Mouse (Mus musculus) kidney, embryonic 14.5 days (tissue): ENCODE results near the gene Vmn2r81. TPM values are rescaled to one million over a fixed set of nuclear protein-coding genes. Genes with fewer than 3 reads are reported as not detected.
A peak's percentile ranks its signal among the peaks of the same experiment; 100 is the strongest.
"Not testable (repeated sequence)": the region's sequence is repeated elsewhere in the genome, so short reads cannot be mapped to it uniquely, and the experiment has no call there.

ENCODE experiments used
- ATAC-seq: fragments of 200-750 bp; cut with Nextera tagmentation; 2 replicates; pipeline ENCODE4 v1.8.0; 2017; ENCODE audit warnings: moderate number of reproducible peaks, mild to moderate bottlenecking, moderate TSS enrichment, moderate library complexity; ENCODE audit not compliant: low FRiP score, low TSS enrichment
- H3K27ac ChIP-seq: fragments of 300-500 bp; sonication (generic); 2 replicates; pipeline ENCODE4 v1.5.1; 2014; ENCODE audit warnings: low read depth, mild to moderate bottlenecking, low read length, moderate library complexity, mixed read lengths
- H3K27me3 ChIP-seq: fragments of 300-500 bp; sonication (generic); 2 replicates; pipeline ENCODE4 v1.6.1; 2014; ENCODE audit warnings: mild to moderate bottlenecking, low read length; ENCODE audit not compliant: control insufficient read depth, insufficient read depth
- H3K36me3 ChIP-seq: fragments of 300-500 bp; sonication (generic); 2 replicates; pipeline ENCODE4 v1.6.1; 2014; ENCODE audit warnings: low read length, mixed read lengths; ENCODE audit not compliant: control insufficient read depth, insufficient read depth
- H3K4me1 ChIP-seq: fragments of 300-500 bp; sonication (generic); 2 replicates; pipeline ENCODE4 v1.6.1; 2014; ENCODE audit warnings: low read length, mixed read lengths; ENCODE audit not compliant: control insufficient read depth, insufficient read depth
- H3K4me2 ChIP-seq: fragments of 300-500 bp; sonication (generic); replicated peaks from 2 replicates; pipeline ENCODE4 v1.6.1; 2014; ENCODE audit warnings: low read depth, mild to moderate bottlenecking, low read length
- H3K4me3 ChIP-seq: fragments of 300-500 bp; sonication (generic); 2 replicates; pipeline ENCODE4 v1.5.1; 2014; ENCODE audit warnings: mild to moderate bottlenecking, low read length
- H3K9ac ChIP-seq: fragments of 300-500 bp; sonication (generic); 2 replicates; pipeline ENCODE4 v1.6.1; 2014; ENCODE audit warnings: low read depth, mild to moderate bottlenecking, low read length, moderate library complexity
- H3K9me3 ChIP-seq: fragments of 300-500 bp; sonication (generic); 2 replicates; pipeline ENCODE4 v1.6.1; 2016; ENCODE audit warnings: low read length; ENCODE audit not compliant: control insufficient read depth
- WGBS: fragments of 180-500 bp; shearing (Covaris S2); extraction: QIAGEN DNeasy Blood & Tissue Kit; methylation state at CpG from one replicate; pipeline ENCODE4 v1.1.7; 2014; 5-methylcytosine and 5-hydroxymethylcytosine counted together
- polyA plus RNA-seq: library from polyadenylated mRNA; unstranded; fragments of >200 nt; fragmentation: Nextera tagmentation; extraction: Ambion mirVana; gene quantifications from 2 replicates; pipeline ENCODE4 v1.2.1, GENCODE M21; 2014

Gene Vmn2r81
- not detected in 2 replicates for polyA plus RNA-seq

DNA sequence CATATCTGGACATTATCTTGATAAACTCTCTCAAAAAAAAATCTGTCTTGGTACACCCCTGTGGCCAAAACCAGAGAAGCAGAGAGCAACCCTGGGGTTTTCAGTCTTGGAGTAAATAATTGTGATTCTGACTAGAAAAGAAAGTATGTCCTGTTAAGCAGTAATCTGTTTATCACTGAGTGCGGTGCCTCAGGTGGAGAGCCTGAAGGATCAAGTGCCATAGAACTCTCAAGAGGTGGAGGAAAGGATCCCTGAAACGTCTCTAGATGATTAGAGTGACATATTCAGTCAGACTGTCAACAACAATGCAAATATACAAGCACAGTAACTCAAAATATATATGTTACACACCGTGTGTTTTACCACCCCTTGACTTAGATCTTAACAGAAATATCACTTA is at the start of gene Vmn2r81:
TSS of gene Vmn2r81 (plus strand) at position 301 of the 400 bp plus-strand sequence.
- H3K9ac ChIP-seq, H3K4me3 ChIP-seq, H3K27ac ChIP-seq, H3K27me3 ChIP-seq, H3K9me3 ChIP-seq, H3K36me3 ChIP-seq, H3K4me1 ChIP-seq, ATAC-seq, H3K4me2 ChIP-seq: not testable (repeated sequence)
- WGBS, result 77% methylated on average over 3 of the region's 3 CpGs

DNA sequence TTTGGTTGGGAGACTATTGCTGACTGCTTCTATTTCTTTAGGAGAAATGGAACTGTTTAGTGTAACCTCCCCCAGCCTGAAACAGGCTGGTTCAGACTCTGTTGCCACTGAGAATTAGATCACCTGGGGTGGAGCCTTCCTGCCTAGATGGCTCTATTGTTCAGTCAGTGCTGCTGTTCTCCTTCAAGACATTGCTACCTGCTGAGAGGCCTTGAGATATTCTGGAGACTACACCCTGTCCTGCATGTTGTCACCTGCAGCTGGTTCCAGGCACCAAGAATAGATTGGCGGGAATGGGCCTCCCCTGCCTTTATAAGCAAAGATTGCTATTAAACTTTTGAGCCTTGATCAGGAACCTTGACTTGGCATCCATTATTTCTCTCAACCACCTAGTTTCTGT is 47.5 kb upstream of the Vmn2r81 start:
- H3K4me1 ChIP-seq, H3K9me3 ChIP-seq, H3K36me3 ChIP-seq, H3K4me2 ChIP-seq, H3K27me3 ChIP-seq, ATAC-seq, H3K4me3 ChIP-seq, H3K27ac ChIP-seq, H3K9ac ChIP-seq: not testable (repeated sequence)
- 88% methylated on average over 1 of the region's 1 CpGs for WGBS

DNA sequence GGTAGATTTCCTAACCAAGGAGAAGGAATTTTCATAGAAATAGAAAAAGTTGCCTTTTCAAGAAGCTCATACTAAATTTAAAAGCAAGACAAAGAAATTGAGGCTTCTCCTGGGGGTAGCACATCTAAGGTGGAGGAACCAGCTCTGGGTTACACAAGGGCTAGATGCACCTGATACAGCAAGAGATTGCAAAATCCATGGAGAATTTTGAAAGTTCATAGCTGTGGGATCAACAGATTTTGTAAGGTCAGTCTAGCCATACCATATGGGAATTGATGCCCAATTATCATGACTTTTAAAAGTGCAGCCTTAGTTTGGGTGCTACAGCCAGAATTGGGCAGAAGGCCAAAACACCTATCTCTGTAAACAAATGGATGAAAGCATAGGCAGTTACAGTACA is 27.1 kb upstream of the Vmn2r81 start:
- Histone ChIP-seq H3K27me3 (no peaks in the 10 kb centered on the region), H3K27ac (no peak overlapping the region), H3K9me3 (no peaks in the 10 kb centered on the region), H3K36me3 (no peaks in the 10 kb centered on the region), H3K4me2 (no peak overlapping the region), H3K9ac (no peak overlapping the region), H3K4me3 (no peak overlapping the region), H3K4me1 (no peaks in the 10 kb centered on the region)
- ATAC-seq, result no peak

DNA sequence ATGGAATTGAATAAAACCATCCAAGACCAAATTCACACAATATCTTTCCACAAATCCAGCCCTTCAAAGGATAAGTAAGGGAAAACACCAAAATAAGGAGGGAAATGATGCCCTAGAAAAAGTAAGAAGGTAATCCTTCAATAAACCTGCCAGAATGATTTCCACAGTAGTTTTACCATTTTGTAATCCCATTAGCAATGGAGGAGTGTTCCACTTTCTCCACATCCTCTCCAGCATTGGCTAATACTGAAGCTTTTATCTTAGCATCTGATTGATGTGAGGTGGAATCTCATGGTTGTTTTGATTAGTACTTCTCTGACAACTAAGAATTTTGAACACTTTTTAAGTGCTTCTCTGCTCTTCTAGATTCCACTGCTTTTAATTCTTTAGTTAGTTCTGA is 25.9 kb upstream of the Vmn2r81 start:
- Histone ChIP-seq H3K27me3 (no peaks in the 10 kb centered on the region), H3K4me3 (no peak overlapping the region), H3K9ac (no peak overlapping the region), H3K4me1 (no peaks in the 10 kb centered on the region), H3K9me3 (no peaks in the 10 kb centered on the region), H3K4me2 (no peak overlapping the region), H3K27ac (no peak overlapping the region), H3K36me3 (no peaks in the 10 kb centered on the region)
- no peak for ATAC-seq

DNA sequence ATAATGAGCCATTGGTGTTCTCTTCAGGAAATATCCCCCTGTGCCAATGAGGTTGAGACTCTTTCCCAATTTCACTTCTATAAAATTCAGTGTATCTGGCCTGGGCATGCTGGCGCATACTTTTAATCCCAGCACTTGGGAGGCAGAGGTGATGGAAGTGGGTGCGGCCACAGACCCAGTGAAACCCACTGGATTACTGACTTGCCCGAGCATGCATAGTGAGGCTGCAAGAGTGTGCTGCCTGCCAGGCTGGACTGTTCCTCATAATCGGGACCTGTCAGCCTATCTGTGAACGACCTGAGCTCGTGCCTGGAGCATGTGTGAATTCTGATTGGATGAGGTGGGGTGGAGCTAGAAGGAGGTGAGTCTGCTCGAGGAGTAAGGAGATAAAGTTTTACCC is 25.3 kb upstream of the Vmn2r81 start:
- Histone ChIP-seq H3K4me2 (no peak overlapping the region), H3K36me3 (no peaks in the 10 kb centered on the region), H3K27ac (no peak overlapping the region), H3K9ac (no peak overlapping the region), H3K4me1 (no peaks in the 10 kb centered on the region), H3K9me3 (no peaks in the 10 kb centered on the region), H3K4me3 (no peak overlapping the region), H3K27me3 (no peaks in the 10 kb centered on the region)
- no peak for ATAC-seq
- 84% methylated on average over 7 of the region's 7 CpGs for WGBS

DNA sequence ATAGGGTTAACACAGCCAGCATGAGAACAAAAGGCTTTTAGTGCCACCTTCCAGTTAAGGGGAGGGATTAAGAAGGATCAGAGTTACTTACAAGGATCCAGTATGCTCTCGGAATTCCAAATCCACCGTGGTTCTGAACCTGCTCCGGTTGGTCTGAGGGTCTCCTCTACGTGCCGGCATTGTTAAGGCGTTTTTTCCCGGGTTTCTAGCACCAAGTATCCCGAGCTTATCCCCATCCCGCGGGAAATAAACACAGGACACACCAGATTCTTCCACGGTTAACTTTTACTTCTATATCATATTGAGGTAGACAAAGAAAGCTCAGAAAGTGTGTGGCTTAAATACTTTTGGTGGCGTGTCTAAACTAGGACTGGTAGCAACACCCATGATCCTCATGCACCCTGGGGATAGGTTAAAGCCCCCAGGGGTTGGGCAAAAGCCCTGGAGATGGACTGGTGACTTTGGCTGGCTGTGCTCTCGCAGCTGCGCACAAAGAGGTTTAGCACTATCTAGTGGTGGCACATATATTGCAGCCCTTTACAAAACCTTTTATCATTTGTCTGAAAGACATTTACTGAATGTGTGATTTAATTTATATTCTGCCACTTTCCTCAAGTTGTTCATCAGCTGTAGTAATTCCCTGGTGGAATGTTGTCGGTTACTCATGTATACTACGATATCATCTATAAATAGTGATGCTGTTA is 74.7 kb downstream of the Vmn2r81 start:
- H3K4me2 ChIP-seq, result peak overlapping the region; percentile 17
- H3K27me3 ChIP-seq, ATAC-seq, H3K4me1 ChIP-seq, H3K27ac ChIP-seq, H3K9me3 ChIP-seq, H3K36me3 ChIP-seq: not testable (repeated sequence)
- peak overlapping the region; percentile 18; the same call in 1 of the 2 replicates for H3K9ac ChIP-seq
- peak overlapping the region; percentile 29 for H3K4me3 ChIP-seq
- WGBS, result 6% methylated on average over 16 of the region's 16 CpGs

DNA sequence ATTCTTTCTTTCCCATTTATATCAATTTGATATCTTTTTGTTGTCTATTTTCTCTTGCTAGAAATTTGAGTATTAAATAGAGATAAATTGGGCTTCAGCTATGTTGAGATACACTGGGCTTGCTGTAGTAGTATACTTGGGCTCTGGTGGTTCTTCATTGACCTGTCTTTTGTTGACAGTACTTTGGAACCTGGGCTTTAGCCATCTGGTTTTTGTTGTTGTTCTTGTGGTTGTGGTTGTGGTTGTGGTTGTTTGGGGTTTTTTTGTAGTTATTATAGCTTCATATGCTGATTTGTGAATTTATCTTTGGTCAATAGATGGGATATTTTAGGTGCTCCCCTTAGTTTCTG is 75.2 kb downstream of the Vmn2r81 start:
- ATAC-seq, result no peak
- Histone ChIP-seq H3K36me3 (no peaks in the 10 kb centered on the region), H3K9me3 (no peaks in the 10 kb centered on the region), H3K27ac (no peak overlapping the region), H3K4me2 (no peak overlapping the region), H3K4me3 (no peak overlapping the region), H3K9ac (no peak overlapping the region), H3K27me3 (no peaks in the 10 kb centered on the region), H3K4me1 (no peaks in the 10 kb centered on the region)

Other genes starting within 250 kb of the Vmn2r81 start
- gene Olfr1351, start 235.2 kb upstream of the Vmn2r81 start, polyA plus RNA-seq, result not detected in 2 replicates
- gene Olfr57, start 219.0 kb upstream of the Vmn2r81 start, polyA plus RNA-seq, result 0.27 TPM in 1 of 2 replicates, not detected in the other
- gene 2610008E11Rik, start 150.1 kb upstream of the Vmn2r81 start, polyA plus RNA-seq, result 15.7 and 30.3 TPM in 2 replicates
- gene Vmn2r80, start 98.9 kb upstream of the Vmn2r81 start, polyA plus RNA-seq, result not detected in 2 replicates
- gene Vmn2r82, start 108.8 kb downstream of the Vmn2r81 start, polyA plus RNA-seq, result not detected in 2 replicates
- not detected in 2 replicates for gene Vmn2r83, start 221.0 kb downstream of the Vmn2r81 start, polyA plus RNA-seq